Mouse (Mus musculus): ENCODE data around the gene Irf3. TPM values are rescaled to one million over a fixed set of nuclear protein-coding genes. Genes with fewer than 3 reads are reported as not detected.

Irf3 gene
- polyA plus RNA-seq, 1 experiment from 2014 or later, result 62.6 TPM

DNA sequence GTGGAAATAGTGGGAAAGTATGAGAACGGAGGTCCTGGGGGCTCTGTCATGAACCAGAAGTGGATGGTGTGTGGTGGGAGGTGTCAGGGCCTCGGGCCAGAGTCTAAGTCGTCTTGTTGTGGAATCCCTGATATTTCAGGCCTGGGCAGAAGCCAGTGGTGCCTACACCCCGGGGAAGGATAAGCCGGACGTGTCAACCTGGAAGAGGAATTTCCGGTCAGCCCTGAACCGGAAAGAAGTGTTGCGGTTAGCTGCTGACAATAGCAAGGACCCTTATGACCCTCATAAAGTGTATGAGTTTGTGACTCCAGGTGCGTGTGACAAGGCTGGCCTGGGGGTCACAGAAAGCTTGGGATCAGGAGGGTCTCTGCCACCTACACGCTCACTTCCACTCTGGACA, 2.3 kb downstream of the Irf3 start:
- peaks cover 44% of the 10 kb centered on the region for H3K36me3 ChIP-seq
- H3K9me3 ChIP-seq, result no peaks in the 10 kb centered on the region
- H3K4me1 ChIP-seq, result peaks cover 26% of the 10 kb centered on the region
- ATAC-seq (replicated peaks), result no peak
- WGBS, result 88% methylated on average over 11 of the region's 11 CpGs
- no peak overlapping the region for H3K4me2 ChIP-seq (replicated peaks)
- no peak overlapping the region for H3K4me3 ChIP-seq
- H3K27me3 ChIP-seq, result no peaks in the 10 kb centered on the region
- H3K27ac ChIP-seq (replicated peaks), result no peak overlapping the region
- H3K9ac ChIP-seq (replicated peaks), result no peak overlapping the region

DNA sequence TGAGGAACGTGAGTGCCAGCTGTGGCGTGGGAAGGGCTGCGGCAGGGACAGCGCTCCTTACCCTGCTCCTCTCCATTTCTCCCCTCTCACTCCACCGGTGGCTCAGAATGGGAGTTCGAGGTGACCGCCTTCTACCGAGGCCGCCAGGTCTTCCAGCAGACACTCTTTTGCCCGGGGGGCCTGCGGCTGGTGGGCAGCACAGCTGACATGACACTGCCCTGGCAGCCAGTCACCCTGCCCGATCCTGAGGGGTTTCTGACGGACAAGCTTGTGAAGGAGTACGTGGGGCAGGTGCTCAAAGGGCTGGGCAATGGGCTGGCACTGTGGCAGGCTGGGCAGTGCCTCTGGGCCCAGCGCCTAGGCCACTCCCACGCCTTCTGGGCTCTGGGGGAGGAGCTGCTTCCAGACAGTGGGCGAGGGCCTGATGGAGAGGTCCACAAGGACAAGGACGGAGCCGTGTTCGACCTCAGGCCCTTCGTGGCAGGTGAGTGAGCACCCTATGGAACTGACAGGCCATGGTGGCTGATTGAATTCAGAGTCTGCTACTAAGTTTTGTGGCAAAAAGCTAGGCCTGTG, 3.2 kb downstream of the Irf3 start:
- Histone ChIP-seq H3K36me3 (peaks cover 51% of the 10 kb centered on the region), H3K9ac (replicated peaks) (no peak overlapping the region), H3K27ac (replicated peaks) (no peak overlapping the region), H3K4me1 (peaks cover 26% of the 10 kb centered on the region), H3K4me2 (replicated peaks) (no peak overlapping the region), H3K9me3 (no peaks in the 10 kb centered on the region), H3K4me3 (no peak overlapping the region), H3K27me3 (no peaks in the 10 kb centered on the region)
- no peak for ATAC-seq (replicated peaks)
- 85% methylated on average over 21 of the region's 21 CpGs for WGBS

GRCm38 (mm10) chr7:45002440-45002839, 5.0 kb downstream of the Irf3 start:
- 92% methylated on average over 7 of the region's 7 CpGs for WGBS
- no peak overlapping the region for H3K4me3 ChIP-seq
- no peaks in the 10 kb centered on the region for H3K27me3 ChIP-seq

DNA sequence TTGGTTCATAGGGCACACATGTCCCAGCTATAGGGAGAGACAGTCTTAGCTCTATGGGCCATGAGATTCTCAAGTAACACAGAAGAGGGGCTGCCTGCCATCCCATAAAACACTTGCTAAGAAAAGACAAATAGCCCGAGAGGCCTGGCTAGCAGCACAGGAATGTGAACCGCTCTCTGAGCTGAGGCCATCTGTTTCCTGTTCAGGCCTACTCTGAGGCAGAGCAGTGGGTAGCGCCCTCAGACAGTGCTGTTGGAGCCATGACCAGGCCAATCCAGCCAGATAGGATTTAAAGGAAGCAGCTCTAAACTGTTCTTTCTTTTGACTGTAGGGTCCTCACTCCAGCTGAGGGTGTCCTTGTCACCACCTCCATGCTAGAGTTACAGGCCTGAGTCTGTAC, 7.1 kb downstream of the Irf3 start:
- H3K27me3 ChIP-seq, result no peaks in the 10 kb centered on the region

More at GRCm38 (mm10) chr7:45002440-45002839, 5.0 kb downstream of the Irf3 start:
- Histone ChIP-seq H3K4me1 (peaks cover 16% of the 10 kb centered on the region), H3K36me3 (peaks cover 69% of the 10 kb centered on the region), H3K4me2 (replicated peaks) (no peak overlapping the region), H3K9me3 (no peaks in the 10 kb centered on the region), H3K27ac (replicated peaks) (no peak overlapping the region), H3K9ac (replicated peaks) (no peak overlapping the region)
- no peak for ATAC-seq (replicated peaks)

GRCm38 (mm10) chr7:45005321-45005992, 8.0 kb downstream of the Irf3 start:
- peaks cover 96% of the 10 kb centered on the region for H3K36me3 ChIP-seq
- H3K4me1 ChIP-seq, result no peaks in the 10 kb centered on the region
- no peak for ATAC-seq (replicated peaks)
- no peak overlapping the region for H3K4me2 ChIP-seq (replicated peaks)
- H3K9me3 ChIP-seq, result no peaks in the 10 kb centered on the region
- H3K4me3 ChIP-seq, result no peak overlapping the region
- no peak overlapping the region for H3K27ac ChIP-seq (replicated peaks)
- no peak overlapping the region for H3K9ac ChIP-seq (replicated peaks)
- WGBS, result 87% methylated on average over 6 of the region's 6 CpGs
- no peaks in the 10 kb centered on the region for H3K27me3 ChIP-seq

More for the DNA sequence above, 7.1 kb downstream of the Irf3 start:
- H3K27ac ChIP-seq (replicated peaks), result no peak overlapping the region
- H3K9ac ChIP-seq (replicated peaks), result no peak overlapping the region
- 91% methylated on average over 3 of the region's 3 CpGs for WGBS
- H3K36me3 ChIP-seq, result peaks cover 90% of the 10 kb centered on the region
- no peak overlapping the region for H3K4me3 ChIP-seq
- H3K4me1 ChIP-seq, result no peaks in the 10 kb centered on the region
- no peak overlapping the region for H3K4me2 ChIP-seq (replicated peaks)
- ATAC-seq (replicated peaks), result no peak
- H3K9me3 ChIP-seq, result no peaks in the 10 kb centered on the region

- H3K4me1 ChIP-seq, result no peaks in the 10 kb centered on the region
- no peaks in the 10 kb centered on the region for H3K27me3 ChIP-seq
- H3K9me3 ChIP-seq, result no peaks in the 10 kb centered on the region
- H3K27ac ChIP-seq (replicated peaks), result no peak overlapping the region
- peaks cover 94% of the 10 kb centered on the region for H3K36me3 ChIP-seq
- H3K4me3 ChIP-seq, result no peak overlapping the region
- no peak for ATAC-seq (replicated peaks)
- 95% methylated on average over 12 of the region's 12 CpGs for WGBS
- H3K9ac ChIP-seq (replicated peaks), result no peak overlapping the region
- H3K4me2 ChIP-seq (replicated peaks), result no peak overlapping the region
Observed at GRCm38 (mm10) chr7:45006503-45006902, 9.1 kb downstream of the Irf3 start.

DNA sequence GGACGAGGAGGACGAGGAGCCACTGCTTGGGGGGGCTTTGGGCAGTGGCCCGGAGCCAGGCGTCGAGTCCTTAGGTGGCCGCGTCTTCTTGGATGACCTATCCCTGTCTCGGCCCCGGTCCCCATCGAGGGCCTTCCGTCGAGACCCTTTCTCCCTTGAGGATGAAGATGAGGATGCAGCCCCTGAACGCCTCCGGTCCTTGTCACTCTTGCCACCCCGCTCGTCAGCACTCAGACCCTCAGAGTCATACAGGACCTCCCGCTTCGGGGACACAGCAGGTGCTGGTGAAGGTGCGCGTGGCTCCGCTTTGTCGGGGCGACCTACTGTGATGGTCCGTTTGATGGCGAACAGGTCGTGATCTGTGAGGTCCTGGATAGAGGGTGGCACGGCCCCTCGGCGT, 9.7 kb downstream of the Irf3 start:
- H3K9ac ChIP-seq (replicated peaks), result no peak overlapping the region
- no peaks in the 10 kb centered on the region for H3K27me3 ChIP-seq
- H3K27ac ChIP-seq (replicated peaks), result no peak overlapping the region
- H3K9me3 ChIP-seq, result no peaks in the 10 kb centered on the region
- peaks cover 94% of the 10 kb centered on the region for H3K36me3 ChIP-seq
- H3K4me2 ChIP-seq (replicated peaks), result no peak overlapping the region
- no peak overlapping the region for H3K4me3 ChIP-seq
- WGBS, result 97% methylated on average over 29 of the region's 29 CpGs
- ATAC-seq (replicated peaks), result no peak
- H3K4me1 ChIP-seq, result no peaks in the 10 kb centered on the region

DNA sequence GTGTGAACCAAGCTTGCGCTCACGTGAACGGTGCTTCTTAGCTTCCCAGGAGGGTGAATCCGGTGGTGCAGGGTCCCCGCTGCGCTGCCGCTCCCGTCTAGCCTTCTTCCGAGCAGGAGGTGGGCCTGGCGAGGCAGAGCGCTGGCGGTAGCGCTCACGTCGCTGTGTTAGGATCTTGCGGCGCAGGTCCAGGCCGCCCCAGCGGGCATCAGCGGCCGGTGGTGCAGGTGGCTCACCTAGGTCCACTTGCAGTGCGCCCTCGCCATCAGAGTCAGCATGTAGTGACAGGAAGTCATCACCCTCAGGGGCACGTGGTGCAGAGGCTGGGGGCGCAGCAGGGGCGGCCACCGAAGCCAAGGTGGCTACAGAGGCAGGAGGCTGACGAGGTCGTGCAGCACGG, 10.4 kb downstream of the Irf3 start:
- peaks cover 93% of the 10 kb centered on the region for H3K36me3 ChIP-seq
- no peak for ATAC-seq (replicated peaks)
- no peaks in the 10 kb centered on the region for H3K27me3 ChIP-seq
- no peak overlapping the region for H3K27ac ChIP-seq (replicated peaks)
- no peaks in the 10 kb centered on the region for H3K9me3 ChIP-seq
- no peak overlapping the region for H3K4me3 ChIP-seq
- no peak overlapping the region for H3K9ac ChIP-seq (replicated peaks)
- no peaks in the 10 kb centered on the region for H3K4me1 ChIP-seq
- no peak overlapping the region for H3K4me2 ChIP-seq (replicated peaks)
- WGBS, result 94% methylated on average over 30 of the region's 30 CpGs

GRCm38 (mm10) chr7:45008411-45008810, 11.0 kb downstream of the Irf3 start:
- H3K27ac ChIP-seq (replicated peaks), result no peak overlapping the region
- H3K9me3 ChIP-seq, result no peaks in the 10 kb centered on the region
- H3K4me1 ChIP-seq, result 0 out of 2 replicates have a peak, but pooled peaks cover 4% of the 10 kb centered on the region
- H3K27me3 ChIP-seq, result no peaks in the 10 kb centered on the region
- peaks cover 92% of the 10 kb centered on the region for H3K36me3 ChIP-seq
- ATAC-seq (replicated peaks), result no peak
- H3K4me2 ChIP-seq (replicated peaks), result no peak overlapping the region
- H3K9ac ChIP-seq (replicated peaks), result no peak overlapping the region
- WGBS, result 94% methylated on average over 19 of the region's 19 CpGs
- H3K4me3 ChIP-seq, result no peak overlapping the region

DNA sequence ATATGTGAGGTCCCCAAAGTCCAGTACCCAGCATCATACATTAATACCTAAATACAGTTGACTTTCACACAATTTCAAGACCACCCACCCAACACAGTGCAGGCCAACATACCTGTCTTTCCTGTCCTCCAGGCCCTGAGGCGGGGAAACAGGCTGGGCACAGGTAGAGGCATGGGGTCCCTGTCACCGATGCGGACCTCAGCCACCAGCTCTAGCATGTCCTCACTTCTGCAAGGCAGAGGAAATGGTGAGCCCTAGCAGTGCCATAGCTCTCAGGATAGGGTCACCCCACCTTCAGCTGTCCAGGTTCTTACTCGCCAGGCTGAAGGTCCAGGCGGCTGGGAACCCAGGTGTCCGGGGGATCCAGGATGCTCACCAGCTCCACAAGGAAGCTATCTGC, 14.6 kb downstream of the Irf3 start:
- Histone ChIP-seq H3K36me3 (peaks cover 60% of the 10 kb centered on the region), H3K27ac (replicated peaks) (no peak overlapping the region), H3K4me2 (replicated peaks) (no peak overlapping the region), H3K4me3 (no peak overlapping the region), H3K9me3 (no peaks in the 10 kb centered on the region), H3K9ac (replicated peaks) (no peak overlapping the region), H3K27me3 (no peaks in the 10 kb centered on the region), H3K4me1 (peaks cover 26% of the 10 kb centered on the region)
- no peak for ATAC-seq (replicated peaks)
- 96% methylated on average over 6 of the region's 6 CpGs for WGBS

DNA sequence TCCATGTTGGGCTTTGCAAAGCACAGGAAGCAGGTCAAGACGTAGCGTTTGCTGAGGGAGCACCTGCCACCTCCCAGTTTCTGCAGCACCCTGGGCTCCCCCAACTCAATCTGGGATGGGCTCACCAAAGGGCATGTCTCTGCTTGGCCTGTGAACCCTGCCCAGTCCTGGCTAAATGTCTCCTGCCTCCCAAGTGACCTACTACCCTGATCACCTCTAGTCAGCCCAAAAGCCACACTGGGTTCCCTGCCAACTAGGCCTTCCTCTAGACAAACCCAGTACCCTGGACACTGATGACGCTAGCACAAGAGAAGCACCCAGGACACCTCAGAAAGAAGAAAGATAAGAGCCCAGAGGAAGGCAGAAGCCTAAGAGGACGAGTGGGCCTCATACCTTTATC, 15.4 kb downstream of the Irf3 start:
- Histone ChIP-seq H3K9me3 (no peaks in the 10 kb centered on the region), H3K27ac (replicated peaks) (no peak overlapping the region), H3K4me2 (replicated peaks) (no peak overlapping the region), H3K4me1 (peaks cover 34% of the 10 kb centered on the region), H3K36me3 (peaks cover 52% of the 10 kb centered on the region), H3K4me3 (no peak overlapping the region), H3K27me3 (no peaks in the 10 kb centered on the region), H3K9ac (replicated peaks) (no peak overlapping the region)
- ATAC-seq (replicated peaks), result no peak
- WGBS, result 88% methylated on average over 4 of the region's 4 CpGs

DNA sequence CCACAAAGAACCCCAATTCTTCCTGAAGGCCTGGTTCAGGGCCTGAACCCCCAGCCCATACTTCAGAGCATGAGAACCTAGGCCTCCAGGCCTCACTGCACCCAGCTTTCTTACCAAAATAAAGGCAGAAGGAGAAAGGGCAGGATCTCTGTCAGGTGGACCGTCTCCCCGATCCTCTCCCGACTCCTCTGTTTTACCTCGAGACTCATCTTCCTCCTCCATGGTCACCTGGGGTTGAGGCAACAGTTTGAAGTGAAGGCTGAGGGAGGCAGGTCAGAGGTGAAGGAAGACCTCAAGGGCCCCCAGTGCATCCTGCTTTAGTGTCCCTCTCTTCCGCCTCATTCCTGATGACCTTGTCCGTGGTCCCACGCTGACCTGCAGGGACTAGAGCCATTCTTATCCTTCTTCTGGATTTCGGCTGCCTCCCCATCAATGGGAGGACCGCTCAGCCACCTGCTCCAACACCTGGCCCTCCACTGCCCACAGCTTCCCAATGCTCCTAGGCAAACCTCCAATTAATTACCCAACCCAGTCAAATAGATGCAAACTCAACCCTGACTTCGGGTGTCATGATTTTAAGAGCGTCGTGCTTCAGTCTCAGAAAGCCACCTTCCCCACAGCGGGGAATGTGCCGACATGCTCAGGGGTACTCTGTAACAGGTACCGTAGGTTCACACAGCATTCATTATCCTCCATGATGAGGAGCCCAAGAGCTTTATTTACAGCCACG, 16.1 kb downstream of the Irf3 start:
- Histone ChIP-seq H3K27me3 (no peaks in the 10 kb centered on the region), H3K36me3 (peaks cover 45% of the 10 kb centered on the region), H3K4me2 (replicated peaks) (no peak overlapping the region), H3K9me3 (no peaks in the 10 kb centered on the region), H3K27ac (replicated peaks) (no peak overlapping the region), H3K4me3 (no peak overlapping the region), H3K9ac (replicated peaks) (no peak overlapping the region), H3K4me1 (peaks cover 37% of the 10 kb centered on the region)
- 95% methylated on average over 16 of the region's 16 CpGs for WGBS
- no peak for ATAC-seq (replicated peaks)

Data from forebrain, embryonic 15.5 days (tissue).